Mouse (Mus musculus) thymus, postnatal 14 days (tissue): ENCODE measurements around the gene Rwdd4a.

Experiments
- DNase-seq: peaks from one replicate; pipeline ENCODE4 v3.0.0; 2021

Gene Rwdd4a

GRCm38 (mm10) chr8:47590400-47590799 lies 56.9 kb downstream of the Rwdd4a start:
- DNase-seq = no peak

- no peak for DNase-seq
Observed at GRCm38 (mm10) chr8:47600664-47601063, 67.2 kb downstream of the Rwdd4a start.
